Mouse (Mus musculus) intestine, postnatal 0 days (tissue): ENCODE measurements around the gene Blvrb. TPM values are rescaled to one million over a fixed set of nuclear protein-coding genes. Genes with fewer than 3 reads are reported as not detected.
A peak's percentile ranks its signal among the peaks of the same experiment; 100 is the strongest.

Experiments used
- ATAC-seq: fragments of 200-750 bp; cut with Nextera tagmentation; 2 replicates; pipeline ENCODE4 v1.8.0; 2017; ENCODE audit warnings: mild to moderate bottlenecking, moderate TSS enrichment, moderate library complexity
- H3K27ac ChIP-seq: fragments of 300-500 bp; sonication (generic); 2 replicates; pipeline ENCODE4 v1.5.1; 2014; ENCODE audit warnings: mild to moderate bottlenecking, low read depth, low read length, moderate library complexity
- H3K27me3 ChIP-seq: fragments of 300-500 bp; sonication (generic); replicated peaks from 2 replicates; pipeline ENCODE4 v1.6.1; 2014; ENCODE audit warnings: low read length, mixed read lengths; ENCODE audit not compliant: control insufficient read depth, insufficient read depth
- H3K36me3 ChIP-seq: fragments of 300-500 bp; sonication (generic); 2 replicates; pipeline ENCODE4 v1.6.1; 2014; ENCODE audit warnings: mild to moderate bottlenecking, moderate library complexity; ENCODE audit not compliant: control insufficient read depth, insufficient read depth
- H3K4me1 ChIP-seq: fragments of 300-500 bp; sonication (generic); replicated peaks from 2 replicates; pipeline ENCODE4 v1.6.1; 2014; ENCODE audit warnings: antibody characterized with exemption, low read length, mixed read lengths; ENCODE audit not compliant: control insufficient read depth, insufficient read depth
- H3K4me2 ChIP-seq: fragments of 300-500 bp; sonication (generic); replicated peaks from 2 replicates; pipeline ENCODE4 v1.6.1; 2014; ENCODE audit warnings: low read depth, mild to moderate bottlenecking, moderate library complexity
- H3K4me3 ChIP-seq: fragments of 300-500 bp; sonication (generic); 2 replicates; pipeline ENCODE4 v1.5.1; 2014; ENCODE audit warnings: low read depth, low read length
- H3K9ac ChIP-seq: fragments of 300-500 bp; sonication (generic); 2 replicates; pipeline ENCODE4 v1.6.1; 2014; ENCODE audit warnings: mild to moderate bottlenecking, low read depth, low read length
- H3K9me3 ChIP-seq: fragments of 300-500 bp; sonication (generic); 2 replicates; pipeline ENCODE4 v1.6.1; 2016; ENCODE audit warnings: mixed run types; ENCODE audit not compliant: control insufficient read depth
- CTCF ChIP-seq: sonication (generic); IDR thresholded peaks from 2 replicates; pipeline ENCODE4 v1.5.1; 2016; ENCODE audit warnings: low read depth, mild to moderate bottlenecking, control low read depth, antibody characterized with exemption, moderate library complexity
- WGBS: fragments of 180-500 bp; shearing (Covaris S2); extraction: QIAGEN DNeasy Blood & Tissue Kit; methylation state at CpG from one replicate; pipeline ENCODE4 v1.1.7; 2014; 5-methylcytosine and 5-hydroxymethylcytosine counted together
- polyA plus RNA-seq: library from polyadenylated mRNA; unstranded; fragments of >200 nt; fragmentation: Nextera tagmentation; extraction: Ambion mirVana; gene quantifications from 2 replicates; pipeline ENCODE4 v1.2.1, GENCODE M21; 2015

The Blvrb gene
- polyA plus RNA-seq, 1 experiment from 2014 or later: 60.4 TPM

DNA sequence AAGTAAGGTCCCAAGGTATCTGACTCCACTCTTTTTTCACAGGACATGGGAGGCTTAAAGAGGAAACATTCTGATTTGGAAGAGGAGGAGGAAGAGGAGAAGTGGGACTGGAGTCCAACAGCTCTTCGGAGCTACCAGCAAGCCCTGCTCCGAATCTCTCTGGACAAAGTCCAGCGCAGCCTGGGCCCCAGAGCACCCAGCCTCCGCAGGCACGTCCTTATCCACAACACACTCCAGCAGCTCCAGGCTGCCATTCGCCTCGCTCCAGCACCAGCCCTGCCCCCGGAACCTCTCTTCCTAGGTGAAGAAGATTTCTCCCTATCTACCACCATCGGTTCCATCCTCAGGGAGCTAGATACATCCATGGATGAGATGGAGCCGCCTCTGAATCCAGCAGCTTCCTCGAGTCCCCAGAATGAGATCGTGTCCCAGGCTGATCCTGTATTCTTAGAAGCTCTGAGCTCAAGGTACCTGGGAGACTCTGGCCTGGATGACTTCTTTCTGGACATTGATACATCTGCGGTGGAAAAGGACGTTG is 28.4 kb downstream of the Blvrb start:
- TF ChIP-seq CTCF: no peak
- Histone ChIP-seq H3K4me1 (peaks cover 10% of the 10 kb centered on the region; the same call in 1 of the 2 replicates), H3K27ac (peak overlapping the region; percentile 66), H3K4me2 (peak overlapping the region; percentile 72), H3K9ac (no peak overlapping the region), H3K36me3 (peaks cover 27% of the 10 kb centered on the region), H3K27me3 (no peaks in the 10 kb centered on the region), H3K4me3 (peak overlapping the region; percentile 13; the same call in 1 of the 2 replicates), H3K9me3 (no peaks in the 10 kb centered on the region)
- WGBS: 56% methylated on average over 14 of the region's 14 CpGs
- no peak for ATAC-seq

DNA sequence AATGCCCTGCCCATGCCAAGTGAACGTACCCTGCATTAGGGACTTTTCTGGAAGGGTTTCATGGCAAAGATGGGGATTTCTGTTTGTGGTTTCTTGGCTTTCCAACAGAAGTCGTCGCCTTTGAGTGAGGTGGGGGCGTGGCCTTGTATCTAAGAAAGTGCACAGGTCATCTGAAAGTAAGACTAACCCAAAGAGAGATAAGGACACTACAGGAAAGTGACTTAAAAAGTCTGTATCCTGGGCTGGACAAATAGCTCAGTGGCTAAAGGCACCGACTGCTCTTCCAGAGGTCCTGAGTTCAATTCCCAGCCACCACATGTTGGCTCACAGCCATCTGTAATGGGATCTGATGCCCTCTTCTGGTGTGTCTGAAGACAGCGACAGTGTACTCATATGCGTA is 30.8 kb downstream of the Blvrb start:
- whole genome bisulfite sequencing: 59% methylated on average over 7 of the region's 7 CpGs
- TF ChIP-seq CTCF: peak; percentile 29
- Histone ChIP-seq H3K9ac (no peak overlapping the region), H3K4me3 (no peak overlapping the region), H3K4me1 (peaks cover 10% of the 10 kb centered on the region; the same call in 1 of the 2 replicates), H3K36me3 (peaks cover 27% of the 10 kb centered on the region), H3K27ac (peak overlapping the region; percentile 28; the same call in 1 of the 2 replicates), H3K4me2 (peak overlapping the region; percentile 21; the same call in 1 of the 2 replicates), H3K27me3 (no peaks in the 10 kb centered on the region), H3K9me3 (no peaks in the 10 kb centered on the region)
- ATAC-seq: no peak

DNA sequence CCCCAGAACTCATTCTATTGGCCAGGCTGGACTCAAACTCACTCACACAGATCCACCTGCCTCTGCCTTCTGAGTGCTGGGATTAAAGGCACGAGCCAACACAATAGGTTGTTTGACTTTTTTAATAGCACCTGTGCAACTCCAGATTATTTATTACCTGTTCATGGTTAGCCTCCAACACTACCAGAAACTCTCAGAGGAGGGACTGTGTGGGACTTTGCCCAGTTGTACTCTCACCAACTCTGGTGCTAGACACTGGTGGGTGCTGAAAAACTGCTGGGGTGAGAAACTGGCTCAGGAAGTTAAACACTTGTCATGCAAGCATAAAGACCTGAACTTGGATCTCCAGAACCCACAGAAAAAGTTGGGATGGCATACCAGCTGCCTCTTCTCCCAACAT is 32.0 kb downstream of the Blvrb start:
- TF ChIP-seq CTCF: no peak
- Histone ChIP-seq H3K4me3 (0 out of 2 replicates have a peak overlapping the region, but pooled peaks have one; percentile 39), H3K4me1 (peaks cover 10% of the 10 kb centered on the region; the same call in 1 of the 2 replicates), H3K27me3 (no peaks in the 10 kb centered on the region), H3K4me2 (peak overlapping the region; percentile 66), H3K27ac (peak overlapping the region; percentile 83), H3K9ac (no peak overlapping the region), H3K9me3 (no peaks in the 10 kb centered on the region), H3K36me3 (peaks cover 27% of the 10 kb centered on the region)
- no peak for ATAC-seq
- WGBS: 46% methylated on average over 1 of the region's 1 CpGs

DNA sequence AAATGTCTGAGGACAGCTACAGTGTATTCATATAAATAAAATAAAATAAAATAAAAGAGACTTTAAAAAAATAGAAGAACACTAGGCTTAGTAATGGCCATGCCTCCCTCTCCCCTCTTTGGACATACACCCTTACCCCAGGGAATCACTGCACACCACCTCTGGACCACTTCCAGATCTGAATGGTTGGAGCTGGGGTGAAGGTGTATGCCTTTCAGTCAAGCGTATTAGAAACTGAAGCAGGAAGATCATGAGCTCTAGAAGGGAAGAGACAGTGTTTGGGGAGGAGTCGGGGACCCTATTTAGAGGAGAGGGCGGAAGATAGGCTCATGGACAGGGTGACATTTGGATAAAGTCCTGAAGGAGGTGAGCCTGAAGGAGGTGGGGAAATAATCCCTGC is 32.7 kb downstream of the Blvrb start:
- ATAC-seq: no peak
- WGBS: 35% methylated on average over 3 of the region's 3 CpGs
- peak overlapping the region; percentile 45; the same call in 1 of the 2 replicates for H3K9ac ChIP-seq
- peak overlapping the region; percentile 66 for H3K4me2 ChIP-seq
- peaks cover 27% of the 10 kb centered on the region for H3K36me3 ChIP-seq
- peaks cover 10% of the 10 kb centered on the region; the same call in 1 of the 2 replicates for H3K4me1 ChIP-seq
- peak overlapping the region; percentile 39 for H3K4me3 ChIP-seq
- TF ChIP-seq CTCF: no peak
- H3K27me3 ChIP-seq: no peaks in the 10 kb centered on the region
- no peaks in the 10 kb centered on the region for H3K9me3 ChIP-seq
- peak overlapping the region; percentile 83 for H3K27ac ChIP-seq

DNA sequence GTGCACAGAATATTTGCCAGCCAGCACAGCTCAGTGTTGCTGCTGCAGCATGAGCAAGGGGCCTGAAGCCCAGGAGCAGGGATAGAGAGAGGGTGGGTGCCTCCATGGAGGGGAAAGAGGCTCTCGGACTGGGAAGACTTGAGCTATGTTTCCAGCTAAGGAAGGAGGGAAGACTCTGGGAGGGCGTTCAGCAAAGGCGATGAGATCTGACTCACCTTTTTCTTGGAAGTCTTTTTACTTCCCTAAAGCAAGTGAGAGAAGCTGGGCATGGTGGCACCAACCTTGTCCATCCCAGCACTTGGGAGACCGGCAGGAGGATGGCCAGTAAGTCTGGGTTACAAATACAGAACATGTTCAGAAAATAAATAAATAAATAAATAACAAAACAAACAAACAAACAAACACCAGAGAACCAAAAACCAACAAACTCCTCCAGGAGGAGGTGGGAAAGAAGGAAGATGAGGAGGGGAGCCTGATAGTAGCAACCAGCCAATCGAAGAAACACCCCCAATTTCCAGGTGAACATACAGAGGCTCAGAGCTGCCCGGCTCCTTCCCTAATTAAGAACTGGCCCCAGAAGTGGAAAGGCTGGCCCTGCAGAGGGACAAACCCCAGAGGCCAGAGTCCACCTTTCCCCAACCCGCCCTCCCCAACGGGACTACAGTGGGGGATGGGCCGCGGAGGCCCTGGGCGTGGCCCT is 33.3 kb downstream of the Blvrb start:
- ATAC-seq: peak; percentile 21; the same call in 1 of the 2 replicates
- H3K27me3 ChIP-seq: no peaks in the 10 kb centered on the region
- peak overlapping the region; percentile 83 for H3K27ac ChIP-seq
- peak overlapping the region; percentile 45 for H3K9ac ChIP-seq
- H3K4me3 ChIP-seq: peak overlapping the region; percentile 39
- peaks cover 22% of the 10 kb centered on the region for H3K36me3 ChIP-seq
- no peaks in the 10 kb centered on the region for H3K9me3 ChIP-seq
- H3K4me1 ChIP-seq: 0 out of 2 replicates have a peak, but pooled peaks cover 6% of the 10 kb centered on the region
- H3K4me2 ChIP-seq: peak overlapping the region; percentile 66
- TF ChIP-seq CTCF: no peak
- WGBS: 3% methylated on average over 10 of the region's 11 CpGs

DNA sequence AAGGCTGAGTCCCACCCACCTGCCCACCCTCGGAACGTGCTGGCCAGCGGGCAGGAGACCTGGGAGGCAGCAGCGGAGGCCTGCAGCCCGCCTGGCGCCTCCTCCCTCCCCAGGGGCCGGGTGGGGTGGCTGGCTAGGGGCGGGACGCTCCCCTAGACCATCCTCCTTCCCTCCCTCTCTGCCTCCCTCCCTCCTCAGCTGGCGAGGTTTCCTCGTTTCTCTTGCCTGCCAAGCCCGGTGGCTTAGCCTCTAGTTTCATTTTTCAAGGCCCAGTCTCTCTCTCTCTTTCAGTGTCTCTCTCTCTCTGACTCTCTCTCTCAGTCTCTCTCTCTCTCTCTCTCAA is 33.8 kb downstream of the Blvrb start:
- TF ChIP-seq CTCF: no peak
- peak; percentile 97 for ATAC-seq
- Histone ChIP-seq H3K27ac (peak overlapping the region; percentile 83), H3K27me3 (no peaks in the 10 kb centered on the region), H3K4me2 (peak overlapping the region; percentile 66), H3K4me1 (0 out of 2 replicates have a peak, but pooled peaks cover 6% of the 10 kb centered on the region), H3K9me3 (no peaks in the 10 kb centered on the region), H3K9ac (peak overlapping the region; percentile 45), H3K4me3 (peak overlapping the region; percentile 39), H3K36me3 (peaks cover 18% of the 10 kb centered on the region)
- 0% methylated on average over 9 of the region's 12 CpGs for WGBS
